Comparison of ENCODE assay signal across 9 mouse cellular contexts in genomic region chr15:81302151-81302808, GRCm38 (mm10). TPM values are rescaled to one million over a fixed set of nuclear protein-coding genes. Genes with fewer than 3 reads are reported as not detected.
DNase-seq lines count a peak whose midpoint lies in the region; ATAC-seq and TF ChIP-seq lines count a peak whose summit lies in the region.
"Had no signal": no experiment of that assay in that cellular context is flagged by ENCODE, and none has a peak within 500 bp of the region (broad histone marks: within the 10 kb centered on the region; RNA-seq: fewer than 3 reads in every experiment).

No protein-coding gene starts in this region.

- peak in 1 of 2 experiments; percentile 71; a peak in 2 of 4 replicates for TF ChIP-seq CTCF in CH12.LX (conservative IDR thresholded peaks at IDR 0.05 in 1 of 2, IDR thresholded peaks at IDR 0.05 in 1 of 2; ENCODE audit: low read depth in 2 of 2, low read length in 2 of 2)
- TF ChIP-seq CTCF in cortical plate, adult 2 months (IDR thresholded peaks at IDR 0.05; ENCODE audit: extremely low read depth, insufficient read depth, low read length): 0 out of 2 replicates have a peak, but pooled peaks have one; percentile 34

- peaks cover 7 to 22% of the 10 kb centered on the region in 2 experiments for H3K4me1 ChIP-seq in CH12.LX (ENCODE audit: control insufficient read depth in 1 of 2, insufficient read depth in 2 of 2)
- H3K4me1 ChIP-seq in cortical plate, adult 2 months (ENCODE audit: control insufficient read depth, insufficient read depth, low read length): peaks cover 4% of the 10 kb centered on the region
- 0 out of 2 replicates have a peak, but pooled peaks cover 5% of the 10 kb centered on the region for H3K4me1 ChIP-seq in neural tube, embryonic 15.5 days
- no peaks in the 10 kb centered on the region for H3K4me1 ChIP-seq in hindbrain, embryonic 13.5 days (replicated peaks)
- H3K4me1 ChIP-seq: embryonic facial prominence, embryonic 12.5 days had no signal

- TF ChIP-seq POLR2A in CH12.LX (IDR thresholded peaks at IDR 0.05; ENCODE audit: low read depth, low read length): no peak
- no peak for TF ChIP-seq POLR2A in cortical plate, adult 2 months (IDR thresholded peaks at IDR 0.05; ENCODE audit: extremely low read depth, insufficient read depth, low read length)

- TF ChIP-seq EP300 in CH12.LX (IDR thresholded peaks at IDR 0.05; ENCODE audit: low read length): no peak

- 0 out of 2 replicates have a peak, but pooled peaks have one; percentile 37 for ATAC-seq in megakaryocyte progenitor cell, adult 5-6 weeks (replicated peaks; ENCODE audit: poor library complexity)
- no peak for ATAC-seq in neural tube, embryonic 15.5 days (ENCODE audit: low FRiP score)
- no peak for ATAC-seq in hindbrain, embryonic 13.5 days (ENCODE audit: low FRiP score)

- H3K9ac ChIP-seq in CH12.LX (ENCODE audit: insufficient read depth, low read depth): peak overlapping the region; percentile 2; the same call in 1 of the 2 replicates
- H3K9ac ChIP-seq in neural tube, embryonic 15.5 days (replicated peaks): no peak overlapping the region
- H3K9ac ChIP-seq in hindbrain, embryonic 13.5 days: no peak overlapping the region
- H3K9ac ChIP-seq: embryonic facial prominence, embryonic 12.5 days had no signal

- 58% methylated on average over 13 of the region's 13 CpGs for WGBS in neural tube, embryonic 15.5 days
- 70% methylated on average over 13 of the region's 13 CpGs for WGBS in hindbrain, embryonic 13.5 days

- no peaks in the 10 kb centered on the region for H3K79me2 ChIP-seq in CH12.LX (replicated peaks; ENCODE audit: control insufficient read depth, extremely low read depth, insufficient read depth, poor library complexity, severe bottlenecking)

- no peaks in the 10 kb centered on the region for H3K27me3 ChIP-seq in CH12.LX (replicated peaks)
- no peaks in the 10 kb centered on the region for H3K27me3 ChIP-seq in neural tube, embryonic 15.5 days (replicated peaks)
- H3K27me3 ChIP-seq in hindbrain, embryonic 13.5 days: no peaks in the 10 kb centered on the region
- H3K27me3 ChIP-seq: embryonic facial prominence, embryonic 12.5 days had no signal

- H3K4me2 ChIP-seq in CH12.LX (ENCODE audit: insufficient read depth, low read depth, poor library complexity, severe bottlenecking): peak overlapping the region; percentile 31
- no peak overlapping the region for H3K4me2 ChIP-seq in neural tube, embryonic 15.5 days
- H3K4me2 ChIP-seq in hindbrain, embryonic 13.5 days: no peak overlapping the region
- H3K4me2 ChIP-seq: embryonic facial prominence, embryonic 12.5 days had no signal

- H3K36me3 ChIP-seq in CH12.LX (replicated peaks in 1 of 2; ENCODE audit: control insufficient read depth in 1 of 2, insufficient read depth in 1 of 2, low read length in 1 of 2): no peaks in the 10 kb centered on the region
- no peaks in the 10 kb centered on the region for H3K36me3 ChIP-seq in neural tube, embryonic 15.5 days
- H3K36me3 ChIP-seq in hindbrain, embryonic 13.5 days: no peaks in the 10 kb centered on the region
- H3K36me3 ChIP-seq: embryonic facial prominence, embryonic 12.5 days had no signal

- H3K9me3 ChIP-seq in CH12.LX (replicated peaks; ENCODE audit: low read length): peaks cover 7% of the 10 kb centered on the region
- no peaks in the 10 kb centered on the region for H3K9me3 ChIP-seq in neural tube, embryonic 15.5 days (replicated peaks)
- H3K9me3 ChIP-seq in hindbrain, embryonic 13.5 days: no peaks in the 10 kb centered on the region
- H3K9me3 ChIP-seq: embryonic facial prominence, embryonic 12.5 days had no signal

- H3K4me3 ChIP-seq in CH12.LX (replicated peaks in 1 of 3; ENCODE audit: low read depth in 2 of 3, low read length in 2 of 3, poor library complexity in 1 of 3): no peak overlapping the region
- no peak overlapping the region for H3K4me3 ChIP-seq in cortical plate, adult 2 months (ENCODE audit: insufficient read depth, low read length)
- H3K4me3 ChIP-seq in neural tube, embryonic 15.5 days (replicated peaks): no peak overlapping the region
- no peak overlapping the region for H3K4me3 ChIP-seq in hindbrain, embryonic 13.5 days
- H3K4me3 ChIP-seq: embryonic facial prominence, embryonic 12.5 days had no signal

- in situ Hi-C loops in CH12.LX (cut with MboI; ENCODE audit: low pct_ligation_motif_present, low pct_unique_long_range_greater_than_20kb, low sequenced_read_pairs): loop anchor here (25.0 kb wide), 1 partner anchor 240 kb away; no protein-coding TSS in a partner anchor

- peak; percentile 49 for TF ChIP-seq RAD21 in CH12.LX (IDR thresholded peaks at IDR 0.05; ENCODE audit: low read depth, low read length)

- dilution Hi-C loops in CH12.LX (cut with MboI; ENCODE audit: extremely low pct_ligation_motif_present, extremely low pct_unique_long_range_greater_than_20kb, low sequenced_read_pairs): no loop called here

- no peak overlapping the region for H3K27ac ChIP-seq in CH12.LX (ENCODE audit: insufficient read depth, low read depth)
- H3K27ac ChIP-seq in cortical plate, adult 2 months (ENCODE audit: insufficient read depth, low read length): no peak overlapping the region
- no peak overlapping the region for H3K27ac ChIP-seq in neural tube, embryonic 15.5 days (replicated peaks)
- H3K27ac ChIP-seq in hindbrain, embryonic 13.5 days: no peak overlapping the region
- H3K27ac ChIP-seq: embryonic facial prominence, embryonic 12.5 days had no signal

- peak; percentile 62 for DNase-seq in kidney, adult 9 months
- no peak for DNase-seq in kidney, adult 18-20 months
- peak; percentile 60 for DNase-seq in CH12.LX (ENCODE audit: extremely low read depth)
- DNase-seq in urinary bladder, postnatal 10 days (ENCODE audit: low spot score): no peak

TF ChIP-seq in CH12.LX, 34 proteins besides CTCF, POLR2A, EP300 and RAD21:
- peak; percentile 46 for TF ChIP-seq SMC3 (IDR thresholded peaks at IDR 0.05; ENCODE audit: low read depth, low read length)
- no peak for TF ChIP-seq POLR2AphosphoS2 (IDR thresholded peaks at IDR 0.05; ENCODE audit: low read depth, low read length)
- TF ChIP-seq CHD1 (IDR thresholded peaks at IDR 0.05; ENCODE audit: low read depth, low read length): no peak
- TF ChIP-seq ZNF384 (IDR thresholded peaks at IDR 0.05; ENCODE audit: low read depth, low read length): no peak
- no peak for TF ChIP-seq E2F4 (IDR thresholded peaks at IDR 0.05; ENCODE audit: insufficient replicate concordance, low read depth, low read length)
- no peak for TF ChIP-seq KAT2A (IDR thresholded peaks at IDR 0.05; ENCODE audit: insufficient replicate concordance, low read length)
- no peak for TF ChIP-seq UBTF (IDR thresholded peaks at IDR 0.05; ENCODE audit: low read depth, low read length)
- no peak for TF ChIP-seq NELFE (IDR thresholded peaks at IDR 0.05; ENCODE audit: low read depth, low read length)
- no peak for TF ChIP-seq MAFK (IDR thresholded peaks at IDR 0.05; ENCODE audit: insufficient replicate concordance, low read length)
- TF ChIP-seq ZC3H11A (IDR thresholded peaks at IDR 0.05; ENCODE audit: low read depth, low read length): no peak
- TF ChIP-seq JUN (IDR thresholded peaks at IDR 0.05; ENCODE audit: insufficient read depth, low read depth, low read length): no peak
- TF ChIP-seq USF1 (IDR thresholded peaks at IDR 0.05; ENCODE audit: low read depth, low read length): no peak
- TF ChIP-seq JUND (conservative IDR thresholded peaks at IDR 0.05; ENCODE audit: low read depth, low read length): no peak
- TF ChIP-seq BHLHE40 (IDR thresholded peaks at IDR 0.05; ENCODE audit: low read depth, low read length): no peak
- TF ChIP-seq MYC (IDR thresholded peaks at IDR 0.05; ENCODE audit: low read depth, low read length): 0 out of 2 replicates have a peak, but pooled peaks have one; percentile 54
- no peak for TF ChIP-seq MEF2A (IDR thresholded peaks at IDR 0.05; ENCODE audit: borderline replicate concordance, low read depth, low read length)
- no peak for TF ChIP-seq ZMIZ1 (IDR thresholded peaks at IDR 0.05; ENCODE audit: low read depth, low read length)
- TF ChIP-seq SIN3A (IDR thresholded peaks at IDR 0.05; ENCODE audit: low read length): no peak

RNA-seq across cellular contexts. Expression of gene Slc25a17, which starts 58.3 kb away (rescaled TPM):
- total RNA-seq in CH12.LX (2012; rRNA removed): 46.0 and 48.0 TPM in 2 replicates
- total RNA-seq in CH12.LX (2014; rRNA removed): 99.4 and 100 TPM in 2 replicates
- polyA plus RNA-seq in CH12.LX (2012; ENCODE audit: insufficient read length, low read depth): 69.6 and 76.9 TPM in 2 replicates
- 47.7 and 47.9 TPM in 2 replicates for polyA plus RNA-seq in cortical plate, adult 2 months (2012; rRNA removed)
- total RNA-seq in megakaryocyte progenitor cell, adult 5-6 weeks (2015): 77.2 and 78.7 TPM in 2 replicates
- 89.4 and 90.6 TPM in 2 replicates for total RNA-seq in megakaryocyte progenitor cell, adult 5-6 weeks (2017)
- 129 and 134 TPM in 2 replicates for polyA plus RNA-seq in neural tube, embryonic 15.5 days (2015; fragmentation: Nextera tagmentation; extraction: Ambion mirVana)
- polyA plus RNA-seq in hindbrain, embryonic 13.5 days (2015; fragmentation: Nextera tagmentation; extraction: Ambion mirVana): 138 and 139 TPM in 2 replicates

Comparison
In these comparisons a context has a peak if more than half of its experiments do, and no peak if none do; other contexts are left out.
1. DNase-seq: peak in kidney, adult 9 months (single experiment) and CH12.LX (single experiment); none in kidney, adult 18-20 months (single experiment) and urinary bladder, postnatal 10 days (single experiment).